Mouse (Mus musculus) liver, postnatal 0 days (tissue): ENCODE data around the gene BC024978.

Experiments used
- CTCF ChIP-seq: sonication (generic); IDR thresholded peaks from 2 replicates; pipeline ENCODE4 v1.5.1; 2016; ENCODE audit warnings: antibody characterized with exemption, low read depth
- EP300 ChIP-seq: IDR thresholded peaks from 2 replicates; pipeline ENCODE4 v1.6.1; 2016; ENCODE audit warnings: antibody characterized with exemption, low read depth, mild to moderate bottlenecking

GRCm38 (mm10) chr7:27159882-27160281 is 35.7 kb upstream of the BC024978 start:
- peak; percentile 98 for TF ChIP-seq CTCF
- no peak for TF ChIP-seq EP300
